Mouse (Mus musculus) forebrain, embryonic 15.5 days (tissue): ENCODE measurements around the gene Tnfaip3. TPM values are rescaled to one million over a fixed set of nuclear protein-coding genes. Genes with fewer than 3 reads are reported as not detected.

ENCODE experiments used
- ATAC-seq: fragments of 200-750 bp; cut with Nextera tagmentation; replicated peaks from 2 replicates; pipeline ENCODE4 v1.8.0; 2017; ENCODE audit warnings: mild to moderate bottlenecking, moderate TSS enrichment, moderate library complexity
- H3K27ac ChIP-seq: fragments of 300-500 bp; sonication (generic); replicated peaks from 2 replicates; pipeline ENCODE4 v1.5.1; 2015; ENCODE audit warnings: mild to moderate bottlenecking, inconsistent platforms
- H3K27me3 ChIP-seq: fragments of 300-500 bp; sonication (generic); 2 replicates; pipeline ENCODE4 v1.6.1; 2015; ENCODE audit warnings: inconsistent platforms
- H3K36me3 ChIP-seq: fragments of 300-500 bp; sonication (generic); 2 replicates; pipeline ENCODE4 v1.6.1; 2015; ENCODE audit warnings: mild to moderate bottlenecking, inconsistent platforms
- H3K4me1 ChIP-seq: fragments of 300-500 bp; sonication (generic); 2 replicates; pipeline ENCODE4 v1.6.1; 2015; ENCODE audit warnings: inconsistent platforms
- H3K4me2 ChIP-seq: fragments of 300-500 bp; sonication (generic); replicated peaks from 2 replicates; pipeline ENCODE4 v1.6.1; 2015; ENCODE audit warnings: mild to moderate bottlenecking, inconsistent platforms
- H3K4me3 ChIP-seq: fragments of 300-500 bp; sonication (generic); 2 replicates; pipeline ENCODE4 v1.5.1; 2015; ENCODE audit warnings: mild to moderate bottlenecking, inconsistent platforms
- H3K9ac ChIP-seq: fragments of 300-500 bp; sonication (generic); replicated peaks from 2 replicates; pipeline ENCODE4 v1.6.1; 2015; ENCODE audit warnings: mild to moderate bottlenecking, inconsistent platforms
- H3K9me3 ChIP-seq: fragments of 300-500 bp; sonication (generic); 2 replicates; pipeline ENCODE4 v1.6.1; 2016; ENCODE audit warnings: inconsistent platforms
- WGBS: fragments of 180-500 bp; shearing (Covaris S2); methylation state at CpG from one replicate; pipeline ENCODE4 v1.1.7; 2015; ENCODE audit warnings: mixed read lengths; 5-methylcytosine and 5-hydroxymethylcytosine counted together
- polyA plus RNA-seq: library from polyadenylated mRNA; unstranded; fragments of >200 nt; fragmentation: Nextera tagmentation; extraction: Ambion mirVana; gene quantifications from 2 replicates; pipeline ENCODE4 v1.2.1, GENCODE M21; 2015

Tnfaip3 gene
- polyA plus RNA-seq, 1 experiment from 2014 or later: 2.2 TPM

DNA sequence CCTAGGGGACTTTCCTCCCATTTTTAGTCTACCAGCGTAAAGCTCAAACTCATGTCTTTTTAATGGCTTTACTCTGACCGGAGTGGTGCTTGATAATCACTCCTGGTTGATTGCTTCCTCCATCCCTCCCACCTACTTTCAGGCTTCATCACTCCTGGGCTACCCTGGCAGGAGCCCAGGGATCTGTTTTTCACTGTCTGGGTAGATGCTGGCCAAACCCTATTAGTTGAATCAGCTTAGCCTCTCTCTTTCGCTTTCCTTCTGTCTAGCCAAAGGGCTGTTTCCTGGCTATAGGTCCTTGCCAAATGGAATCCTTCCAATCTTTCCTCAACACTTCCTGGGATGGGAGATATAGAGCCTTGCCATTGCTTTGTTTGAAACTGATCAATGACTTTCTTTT is 19.3 kb upstream of the Tnfaip3 start:
- H3K4me3 ChIP-seq: no peak overlapping the region
- no peaks in the 10 kb centered on the region for H3K36me3 ChIP-seq
- no peak overlapping the region for H3K9ac ChIP-seq
- H3K4me1 ChIP-seq: peaks cover 3% of the 10 kb centered on the region; the same call in 1 of the 2 replicates
- H3K9me3 ChIP-seq: no peaks in the 10 kb centered on the region
- no peak overlapping the region for H3K4me2 ChIP-seq
- peak; percentile 36; the same call in 1 of the 2 replicates for ATAC-seq
- H3K27me3 ChIP-seq: no peaks in the 10 kb centered on the region
- 69% methylated on average over 3 of the region's 3 CpGs for WGBS
- H3K27ac ChIP-seq: no peak overlapping the region

DNA sequence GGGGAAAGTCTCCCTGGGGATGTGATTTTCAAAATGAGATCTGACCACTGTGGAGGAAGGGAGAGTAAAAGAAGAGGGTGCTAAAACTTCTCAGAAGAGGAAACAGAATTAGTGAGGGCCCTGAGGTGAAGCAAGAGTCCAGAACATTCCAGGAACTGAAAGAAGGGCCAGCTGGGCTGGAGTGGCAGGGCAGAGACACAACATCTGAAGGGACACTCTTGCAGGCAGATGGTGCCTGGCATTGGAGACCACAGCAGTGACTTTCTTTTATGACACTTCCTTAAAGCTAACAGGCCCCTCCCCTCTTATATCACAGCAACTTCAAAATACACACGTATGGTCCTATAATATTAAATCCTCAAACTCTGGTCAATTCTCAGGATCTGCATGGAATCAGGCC is 18.2 kb upstream of the Tnfaip3 start:
- H3K36me3 ChIP-seq: no peaks in the 10 kb centered on the region
- peaks cover 3% of the 10 kb centered on the region; the same call in 1 of the 2 replicates for H3K4me1 ChIP-seq
- H3K9me3 ChIP-seq: no peaks in the 10 kb centered on the region
- 90% methylated on average over 1 of the region's 1 CpGs for WGBS
- ATAC-seq: no peak
- H3K4me2 ChIP-seq: no peak overlapping the region
- H3K9ac ChIP-seq: no peak overlapping the region
- no peak overlapping the region for H3K27ac ChIP-seq
- H3K27me3 ChIP-seq: no peaks in the 10 kb centered on the region
- H3K4me3 ChIP-seq: no peak overlapping the region

- Histone ChIP-seq H3K36me3 (no peaks in the 10 kb centered on the region), H3K27ac (no peak overlapping the region), H3K4me1 (peaks cover 3% of the 10 kb centered on the region; the same call in 1 of the 2 replicates), H3K4me3 (no peak overlapping the region), H3K9me3 (no peaks in the 10 kb centered on the region), H3K9ac (no peak overlapping the region), H3K27me3 (no peaks in the 10 kb centered on the region), H3K4me2 (no peak overlapping the region)
- ATAC-seq: peak; percentile 67; the same call in 1 of the 2 replicates
These were observed 16.4 kb upstream of the Tnfaip3 start for GRCm38 (mm10) chr10:19031875-19032274.

- Histone ChIP-seq H3K27me3 (no peaks in the 10 kb centered on the region), H3K27ac (no peak overlapping the region), H3K36me3 (no peaks in the 10 kb centered on the region), H3K9me3 (no peaks in the 10 kb centered on the region), H3K4me1 (peaks cover 3% of the 10 kb centered on the region; the same call in 1 of the 2 replicates), H3K9ac (no peak overlapping the region), H3K4me3 (no peak overlapping the region), H3K4me2 (no peak overlapping the region)
- 59% methylated on average over 2 of the region's 2 CpGs for WGBS
- peak; percentile 59 for ATAC-seq
These were observed 15.2 kb upstream of the Tnfaip3 start for GRCm38 (mm10) chr10:19030628-19031027.

- ATAC-seq: no peak
- Histone ChIP-seq H3K9ac (no peak overlapping the region), H3K9me3 (no peaks in the 10 kb centered on the region), H3K27ac (no peak overlapping the region), H3K4me2 (no peak overlapping the region), H3K4me3 (no peak overlapping the region), H3K4me1 (no peaks in the 10 kb centered on the region), H3K27me3 (no peaks in the 10 kb centered on the region), H3K36me3 (no peaks in the 10 kb centered on the region)
- WGBS: 92% methylated on average over 5 of the region's 5 CpGs
These were observed 11.3 kb upstream of the Tnfaip3 start for GRCm38 (mm10) chr10:19026710-19027109.

GRCm38 (mm10) chr10:19024353-19024752 is 8.9 kb upstream of the Tnfaip3 start:
- H3K9me3 ChIP-seq: no peaks in the 10 kb centered on the region
- WGBS: 87% methylated on average over 5 of the region's 5 CpGs
- no peaks in the 10 kb centered on the region for H3K27me3 ChIP-seq
- no peaks in the 10 kb centered on the region for H3K4me1 ChIP-seq
- no peak overlapping the region for H3K9ac ChIP-seq
- no peak for ATAC-seq
- no peak overlapping the region for H3K4me3 ChIP-seq
- no peaks in the 10 kb centered on the region for H3K36me3 ChIP-seq
- H3K27ac ChIP-seq: no peak overlapping the region
- H3K4me2 ChIP-seq: no peak overlapping the region

GRCm38 (mm10) chr10:19023622-19024326 is 8.3 kb upstream of the Tnfaip3 start:
- no peaks in the 10 kb centered on the region for H3K9me3 ChIP-seq
- H3K27me3 ChIP-seq: no peaks in the 10 kb centered on the region
- 60% methylated on average over 5 of the region's 5 CpGs for WGBS
- H3K27ac ChIP-seq: no peak overlapping the region
- H3K4me1 ChIP-seq: no peaks in the 10 kb centered on the region
- H3K9ac ChIP-seq: no peak overlapping the region
- ATAC-seq: no peak
- H3K4me2 ChIP-seq: no peak overlapping the region
- H3K36me3 ChIP-seq: no peaks in the 10 kb centered on the region
- no peak overlapping the region for H3K4me3 ChIP-seq

DNA sequence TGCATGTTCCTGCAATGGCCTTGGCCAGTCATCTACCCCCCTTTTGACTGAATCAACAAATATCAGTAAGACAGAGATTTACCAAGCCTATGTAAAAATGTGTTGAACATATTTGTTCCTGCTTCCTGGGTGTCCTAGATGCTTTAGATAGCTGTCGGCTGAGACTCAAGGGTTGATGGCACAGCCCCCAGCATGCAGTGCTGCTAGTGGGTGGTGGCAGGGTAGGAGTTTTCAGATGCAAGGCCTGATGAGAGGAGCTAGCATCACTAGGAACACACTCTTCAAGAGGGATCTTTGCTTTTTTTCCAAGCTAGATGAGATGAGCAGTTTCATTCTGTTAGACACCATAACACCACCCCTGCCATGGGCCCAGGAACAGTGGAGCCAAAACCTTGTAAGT is 6.8 kb upstream of the Tnfaip3 start:
- Histone ChIP-seq H3K9me3 (no peaks in the 10 kb centered on the region), H3K4me3 (no peak overlapping the region), H3K36me3 (no peaks in the 10 kb centered on the region), H3K27ac (no peak overlapping the region), H3K9ac (no peak overlapping the region), H3K27me3 (no peaks in the 10 kb centered on the region), H3K4me2 (no peak overlapping the region), H3K4me1 (no peaks in the 10 kb centered on the region)
- no peak for ATAC-seq
- 93% methylated on average over 1 of the region's 1 CpGs for WGBS

DNA sequence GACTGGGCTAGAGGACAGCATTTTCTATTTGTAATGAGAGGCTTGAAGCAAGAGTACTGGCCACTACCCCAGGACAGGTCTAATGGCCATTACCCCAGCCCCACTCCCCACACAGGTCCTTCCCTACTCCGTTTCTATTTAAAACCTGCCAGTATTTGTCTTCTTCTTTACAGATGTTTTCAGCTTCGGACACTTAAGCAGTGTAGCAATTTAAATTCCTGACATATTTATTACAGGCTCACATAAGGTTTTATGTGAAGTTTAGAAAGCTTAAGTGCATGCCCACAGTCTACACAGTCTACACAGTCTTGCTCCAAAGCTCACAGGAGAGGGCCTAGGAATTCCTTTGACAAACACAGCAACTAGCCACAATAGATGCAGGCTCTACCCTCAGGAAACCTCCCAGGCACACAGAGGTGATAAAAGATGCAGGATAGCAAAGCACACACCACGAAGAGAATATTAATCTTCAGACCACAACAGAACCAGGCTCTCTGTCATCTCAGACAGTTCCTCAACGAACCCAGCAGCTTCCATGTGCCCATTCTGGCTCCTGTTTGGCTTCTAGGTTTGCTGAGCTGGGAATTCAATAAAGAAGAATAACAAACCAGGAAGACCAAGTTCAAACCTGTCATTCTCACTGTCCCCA is 1.5 kb upstream of the Tnfaip3 start:
- WGBS: 71% methylated on average over 4 of the region's 4 CpGs

DNA sequence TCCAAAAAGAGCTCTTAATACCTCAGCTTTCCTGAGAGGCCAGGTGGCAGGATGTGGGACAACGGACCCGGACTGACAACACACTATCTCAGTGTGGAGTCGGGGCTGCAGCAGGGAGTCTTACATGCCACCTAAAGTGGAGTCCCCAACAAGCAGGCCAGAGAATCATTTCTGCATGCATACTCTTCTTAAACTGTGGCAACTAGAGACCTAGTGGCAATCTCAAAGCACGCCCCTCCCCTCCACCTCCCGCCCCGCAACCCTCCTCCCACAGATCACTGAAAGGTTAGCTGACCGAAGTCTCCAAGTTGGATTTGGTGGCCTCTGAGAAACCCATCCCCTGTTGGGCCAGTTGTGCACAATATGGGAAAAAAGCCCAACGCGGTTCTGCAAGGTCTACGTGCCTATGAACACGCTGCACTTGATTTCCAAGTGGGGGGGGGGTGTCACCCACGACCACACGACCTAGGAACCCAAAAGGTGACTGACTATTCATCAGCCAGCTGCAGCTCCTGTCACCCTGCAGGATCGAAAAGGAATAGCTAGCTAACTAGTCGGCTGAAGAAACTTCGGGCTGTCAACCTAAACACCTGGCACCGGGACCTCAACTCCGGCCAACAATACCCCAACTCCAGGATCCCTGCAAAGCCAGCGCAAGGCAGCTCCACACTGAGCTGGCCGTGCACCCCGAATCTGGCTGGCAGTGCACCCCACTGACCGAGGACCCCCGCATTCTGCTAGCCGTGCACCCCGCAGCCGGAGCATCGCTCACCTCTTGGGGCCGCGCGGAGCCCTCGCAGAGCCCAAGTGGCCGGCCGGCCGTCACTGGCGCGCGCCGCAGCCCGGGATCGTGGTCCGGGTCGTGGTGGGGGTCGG is 838 bp downstream of the Tnfaip3 start:
- peak overlapping the region; percentile 63 for H3K27ac ChIP-seq
- peak; percentile 5; the same call in 1 of the 2 replicates for ATAC-seq
- H3K4me3 ChIP-seq: peak overlapping the region; percentile 92
- H3K4me1 ChIP-seq: peaks cover 12% of the 10 kb centered on the region
- peak overlapping the region; percentile 79 for H3K4me2 ChIP-seq
- H3K27me3 ChIP-seq: 0 out of 2 replicates have a peak, but pooled peaks cover 3% of the 10 kb centered on the region
- H3K36me3 ChIP-seq: no peaks in the 10 kb centered on the region
- under 1% methylated on average over 43 of the region's 43 CpGs for WGBS
- peak overlapping the region; percentile 92 for H3K9ac ChIP-seq
- no peaks in the 10 kb centered on the region for H3K9me3 ChIP-seq

More for the DNA sequence above, 1.5 kb upstream of the Tnfaip3 start:
- Histone ChIP-seq H3K36me3 (no peaks in the 10 kb centered on the region), H3K4me1 (peaks cover 12% of the 10 kb centered on the region), H3K27ac (no peak overlapping the region), H3K9me3 (no peaks in the 10 kb centered on the region), H3K9ac (no peak overlapping the region), H3K4me3 (no peak overlapping the region), H3K4me2 (no peak overlapping the region), H3K27me3 (0 out of 2 replicates have a peak, but pooled peaks cover 3% of the 10 kb centered on the region)
- no peak for ATAC-seq

DNA sequence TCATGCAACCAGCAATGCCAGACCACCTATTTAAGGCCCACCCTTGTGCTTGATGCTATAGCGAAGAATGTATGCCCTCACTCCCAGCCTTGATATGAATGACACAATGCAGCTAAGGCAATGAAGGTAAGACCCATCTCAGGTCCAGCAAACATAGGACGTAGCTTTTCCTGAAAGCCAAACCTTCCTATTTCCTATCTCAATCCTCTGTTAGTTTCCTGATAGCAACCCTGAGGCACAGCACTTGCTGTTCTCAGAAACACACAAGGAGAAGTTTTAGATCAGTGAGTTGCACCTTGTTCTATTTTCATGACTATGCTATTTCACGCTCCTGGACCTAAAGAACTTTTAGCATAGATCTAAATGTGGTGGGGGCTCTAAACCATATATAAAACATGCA is 2.1 kb downstream of the Tnfaip3 start:
- Histone ChIP-seq H3K4me1 (peaks cover 12% of the 10 kb centered on the region), H3K27me3 (0 out of 2 replicates have a peak, but pooled peaks cover 3% of the 10 kb centered on the region), H3K9me3 (no peaks in the 10 kb centered on the region), H3K36me3 (no peaks in the 10 kb centered on the region), H3K9ac (no peak overlapping the region), H3K27ac (no peak overlapping the region), H3K4me3 (no peak overlapping the region), H3K4me2 (no peak overlapping the region)
- 95% methylated on average over 3 of the region's 3 CpGs for WGBS
- no peak for ATAC-seq

DNA sequence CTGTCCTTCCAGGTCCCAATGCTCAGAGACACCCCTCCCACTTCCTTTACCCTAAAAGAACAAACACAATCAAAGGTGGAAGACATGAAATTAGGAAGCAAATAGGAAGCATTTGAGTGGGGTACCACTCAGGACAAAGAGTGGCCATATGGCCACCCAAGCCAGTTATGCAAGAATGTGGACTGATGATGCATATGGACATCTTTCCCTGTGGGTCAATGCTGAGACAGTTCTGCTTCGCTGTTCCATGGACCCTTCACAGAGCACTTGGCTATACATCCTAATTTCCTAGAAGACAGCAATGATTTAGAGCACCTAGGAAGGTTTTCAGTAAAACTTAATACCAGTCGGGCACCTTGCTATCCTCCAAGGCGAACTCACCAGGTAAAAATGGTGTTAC is 2.8 kb downstream of the Tnfaip3 start:
- H3K4me3 ChIP-seq: no peak overlapping the region
- H3K9me3 ChIP-seq: no peaks in the 10 kb centered on the region
- no peak overlapping the region for H3K27ac ChIP-seq
- no peaks in the 10 kb centered on the region for H3K36me3 ChIP-seq
- H3K27me3 ChIP-seq: 0 out of 2 replicates have a peak, but pooled peaks cover 3% of the 10 kb centered on the region
- no peak overlapping the region for H3K4me2 ChIP-seq
- 94% methylated on average over 3 of the region's 3 CpGs for WGBS
- H3K4me1 ChIP-seq: peaks cover 12% of the 10 kb centered on the region
- H3K9ac ChIP-seq: no peak overlapping the region
- no peak for ATAC-seq
